Mouse (Mus musculus) cerebellum, adult 8-10 months (tissue): ENCODE measurements around the gene Bcor.

Source experiments
- DNase-seq: peaks from one replicate; pipeline ENCODE4 v3.0.0; 2022

The Bcor gene

DNA sequence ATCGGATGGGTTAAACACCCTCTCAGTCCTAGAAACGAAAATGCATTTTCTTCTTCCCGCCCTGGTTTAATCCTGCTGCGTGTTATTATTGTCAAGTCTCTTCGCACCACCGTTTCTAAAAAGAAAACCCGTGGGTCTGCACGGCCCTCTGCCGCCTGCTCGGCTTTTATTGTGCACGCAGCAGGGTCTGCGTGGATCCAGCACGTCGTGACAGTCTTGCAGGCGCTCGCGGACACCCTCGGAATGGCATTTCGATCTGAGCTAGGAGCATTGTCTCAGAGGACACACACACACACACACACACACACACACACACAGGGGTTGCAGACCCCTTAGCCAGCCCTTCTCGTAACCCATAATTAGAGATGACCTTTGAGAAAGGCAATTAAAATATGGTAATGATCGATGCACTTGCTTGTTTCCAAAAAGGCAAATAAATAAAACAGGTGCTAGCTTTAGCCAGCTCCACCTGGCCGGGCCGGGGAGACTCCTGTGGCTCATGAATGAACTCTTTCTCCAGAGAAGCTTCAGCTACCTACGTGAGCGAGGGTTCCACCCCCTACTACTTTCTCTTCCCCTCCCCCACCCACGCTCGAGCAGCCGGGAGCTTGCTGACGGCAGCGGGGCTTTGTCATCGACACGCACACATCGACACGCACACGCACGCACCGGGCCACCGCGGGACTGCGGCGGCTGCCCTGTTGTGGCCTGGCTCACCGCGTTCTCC lies 8.7 kb downstream of the Bcor start:
- DNase-seq = no peak

DNA sequence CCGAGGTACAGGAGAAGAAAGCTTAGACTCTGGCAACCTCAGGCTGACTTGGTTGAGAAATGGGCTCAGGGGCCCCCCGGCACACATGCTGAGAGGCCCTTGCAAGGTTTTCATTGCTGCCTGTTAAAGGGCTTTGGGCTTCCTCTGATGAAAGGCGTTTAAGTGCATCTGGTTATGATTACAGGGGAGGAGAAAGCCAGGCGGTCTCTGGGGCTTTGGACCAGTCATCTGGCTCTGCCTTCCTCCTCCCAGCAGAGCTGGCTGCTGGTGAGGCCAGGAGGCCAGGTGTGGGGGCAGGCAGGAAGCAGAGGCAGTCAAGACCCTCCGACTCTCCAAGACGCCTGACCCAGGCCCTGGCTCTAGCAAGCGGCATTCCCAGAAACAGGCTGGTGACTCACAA lies 9.7 kb downstream of the Bcor start:
- DNase-seq = no peak

DNA sequence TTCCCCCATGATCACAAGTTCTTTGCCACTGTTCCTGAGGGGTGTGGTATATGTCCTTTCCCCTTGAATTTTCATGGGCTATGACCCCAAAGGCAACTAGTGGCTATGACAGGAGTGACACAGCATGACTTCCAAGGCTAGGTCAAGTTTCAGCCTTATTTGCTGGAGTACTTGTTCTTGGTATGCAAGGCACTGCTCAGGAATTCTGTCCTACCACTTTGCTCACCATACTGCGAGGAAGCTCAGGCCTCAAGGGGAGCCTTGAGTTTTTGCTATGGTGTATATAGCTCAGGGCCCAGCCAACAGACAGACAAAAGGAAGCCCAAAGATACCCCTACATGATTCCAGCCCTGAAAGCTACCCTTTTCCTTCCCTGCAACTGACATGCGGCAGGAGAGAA lies 13.9 kb downstream of the Bcor start:
- DNase-seq = no peak

DNA sequence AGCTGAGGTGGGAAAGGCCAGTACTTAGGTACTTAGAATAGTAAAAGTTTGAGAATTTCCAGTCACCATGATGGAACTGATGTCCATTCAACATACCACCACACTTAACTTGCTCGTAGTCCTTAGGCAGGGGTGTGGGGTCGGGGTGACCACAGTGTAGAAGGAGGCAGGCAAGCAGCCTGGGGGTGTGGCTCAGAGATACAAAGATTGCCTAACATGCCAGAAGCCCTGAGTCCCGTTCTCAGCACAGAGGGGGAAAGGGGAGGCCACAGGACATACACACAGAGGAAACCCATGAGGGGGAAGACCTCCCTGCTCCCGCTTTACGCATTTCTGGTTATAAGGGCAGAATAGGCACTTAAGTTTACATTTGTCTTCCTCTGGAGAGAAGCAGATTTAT lies 17.3 kb downstream of the Bcor start:
- no peak for DNase-seq

DNA sequence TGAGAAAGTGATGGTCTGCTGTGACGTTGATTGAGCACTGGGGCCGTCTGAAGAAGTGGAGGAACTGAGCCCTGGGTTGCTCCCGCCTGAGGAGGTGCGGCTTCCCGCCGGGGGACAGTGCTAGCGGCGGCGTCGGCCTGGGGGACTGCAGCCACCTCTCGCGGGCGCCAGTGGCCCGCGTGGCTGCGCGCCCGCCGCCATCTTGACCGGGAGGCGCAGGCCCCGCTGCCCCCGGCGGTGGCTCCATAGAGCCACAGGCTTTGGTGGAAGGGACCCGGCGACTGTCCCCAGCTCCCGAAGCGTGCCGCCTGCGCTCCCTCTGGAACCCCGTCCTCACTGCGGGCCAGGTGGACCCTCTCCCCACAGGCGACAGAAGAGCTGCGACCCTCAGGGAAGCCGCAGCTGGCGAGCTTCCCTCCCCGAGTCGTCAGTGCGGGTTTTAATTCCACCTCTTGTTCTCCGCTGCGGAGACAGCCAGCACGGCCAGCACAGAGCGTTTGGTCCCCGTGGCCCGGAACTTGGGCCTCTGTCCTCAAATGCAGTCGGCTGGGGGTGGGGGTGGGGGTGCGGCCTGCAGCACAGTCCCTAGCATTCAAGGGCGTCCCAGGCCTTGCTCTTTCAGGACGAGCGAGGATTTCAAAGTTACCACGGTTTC lies 19.9 kb downstream of the Bcor start:
- no peak for DNase-seq

DNA sequence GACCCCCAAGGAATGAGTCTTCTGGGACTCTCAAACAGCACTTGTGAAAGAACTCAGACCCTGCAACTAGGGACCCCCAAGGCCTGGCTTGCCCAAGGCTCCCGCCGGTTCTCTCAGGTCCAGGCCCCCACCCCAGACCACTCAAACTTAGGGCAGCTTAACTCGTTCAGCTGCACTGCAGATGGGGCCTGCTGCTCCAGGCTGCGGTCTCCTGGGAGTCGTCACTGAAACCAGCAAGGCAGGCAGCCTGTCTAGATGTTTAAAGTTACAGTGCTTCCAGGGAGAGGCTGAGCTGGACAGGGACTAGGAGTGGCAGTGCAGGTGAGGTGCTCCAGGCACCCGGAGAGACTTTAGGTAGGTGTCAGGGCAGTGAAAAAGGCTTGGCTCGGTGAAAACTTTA lies 21.9 kb downstream of the Bcor start:
- DNase-seq = no peak

DNA sequence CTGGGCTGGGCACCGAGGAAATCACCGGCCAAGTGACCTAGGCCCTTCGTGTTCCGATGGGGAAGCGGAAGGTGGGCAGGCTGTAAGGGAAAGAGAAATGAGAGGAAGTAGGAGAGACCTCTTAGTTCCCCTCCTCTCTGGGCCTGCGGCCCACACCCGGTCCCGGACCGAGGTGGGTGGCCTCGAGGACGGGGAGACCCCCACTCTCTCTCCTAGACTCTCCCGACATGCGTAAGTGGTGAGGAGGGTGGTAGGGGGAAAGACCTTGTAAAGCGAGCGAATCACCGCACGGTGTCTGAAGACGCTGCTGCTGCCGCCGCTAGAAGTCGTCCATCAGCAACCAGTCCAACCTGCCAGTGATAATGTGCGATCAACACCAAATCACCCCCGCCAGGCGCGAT lies 23.0 kb downstream of the Bcor start:
- no peak for DNase-seq

DNA sequence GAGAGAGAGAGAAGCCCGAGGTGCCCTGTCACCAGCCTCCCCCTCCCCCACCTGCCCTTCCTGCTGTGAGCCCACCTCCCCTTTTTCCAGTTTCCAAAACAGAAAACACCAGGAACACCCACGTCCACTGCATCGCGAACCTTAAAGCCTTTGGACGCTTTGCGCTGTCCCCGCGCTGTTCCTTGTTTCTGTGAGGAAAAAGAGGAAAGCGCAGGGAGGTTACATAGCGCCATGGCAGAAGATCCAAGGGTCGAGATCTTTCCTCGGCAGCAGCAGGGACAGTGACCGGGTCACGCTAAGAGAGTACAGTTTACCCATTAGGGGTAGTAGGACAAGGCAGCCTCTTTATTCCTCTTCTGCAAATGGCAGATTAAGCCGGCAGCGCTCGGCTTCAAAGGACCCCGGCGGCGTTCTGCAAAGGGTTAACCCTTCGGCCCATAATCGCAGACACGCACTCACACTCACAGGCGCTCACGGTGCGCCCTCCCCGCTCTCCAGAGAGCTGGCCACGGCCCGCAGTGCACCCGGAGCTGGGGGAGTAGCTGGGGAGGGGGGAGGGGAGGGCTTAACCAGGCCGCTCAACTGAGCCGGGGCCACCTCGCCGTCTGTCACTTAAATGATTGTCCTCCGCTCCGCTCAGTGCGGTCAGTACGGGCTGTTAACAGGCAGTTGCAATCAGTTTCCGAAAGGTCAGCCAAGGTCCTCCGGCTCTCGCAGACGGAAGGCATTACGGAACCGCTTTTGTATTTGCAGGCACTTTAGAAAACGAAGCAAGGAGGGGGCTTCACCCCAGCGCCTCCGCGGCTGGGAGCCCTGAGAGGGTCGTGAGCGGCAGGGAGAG lies 23.7 kb downstream of the Bcor start:
- no peak for DNase-seq

DNA sequence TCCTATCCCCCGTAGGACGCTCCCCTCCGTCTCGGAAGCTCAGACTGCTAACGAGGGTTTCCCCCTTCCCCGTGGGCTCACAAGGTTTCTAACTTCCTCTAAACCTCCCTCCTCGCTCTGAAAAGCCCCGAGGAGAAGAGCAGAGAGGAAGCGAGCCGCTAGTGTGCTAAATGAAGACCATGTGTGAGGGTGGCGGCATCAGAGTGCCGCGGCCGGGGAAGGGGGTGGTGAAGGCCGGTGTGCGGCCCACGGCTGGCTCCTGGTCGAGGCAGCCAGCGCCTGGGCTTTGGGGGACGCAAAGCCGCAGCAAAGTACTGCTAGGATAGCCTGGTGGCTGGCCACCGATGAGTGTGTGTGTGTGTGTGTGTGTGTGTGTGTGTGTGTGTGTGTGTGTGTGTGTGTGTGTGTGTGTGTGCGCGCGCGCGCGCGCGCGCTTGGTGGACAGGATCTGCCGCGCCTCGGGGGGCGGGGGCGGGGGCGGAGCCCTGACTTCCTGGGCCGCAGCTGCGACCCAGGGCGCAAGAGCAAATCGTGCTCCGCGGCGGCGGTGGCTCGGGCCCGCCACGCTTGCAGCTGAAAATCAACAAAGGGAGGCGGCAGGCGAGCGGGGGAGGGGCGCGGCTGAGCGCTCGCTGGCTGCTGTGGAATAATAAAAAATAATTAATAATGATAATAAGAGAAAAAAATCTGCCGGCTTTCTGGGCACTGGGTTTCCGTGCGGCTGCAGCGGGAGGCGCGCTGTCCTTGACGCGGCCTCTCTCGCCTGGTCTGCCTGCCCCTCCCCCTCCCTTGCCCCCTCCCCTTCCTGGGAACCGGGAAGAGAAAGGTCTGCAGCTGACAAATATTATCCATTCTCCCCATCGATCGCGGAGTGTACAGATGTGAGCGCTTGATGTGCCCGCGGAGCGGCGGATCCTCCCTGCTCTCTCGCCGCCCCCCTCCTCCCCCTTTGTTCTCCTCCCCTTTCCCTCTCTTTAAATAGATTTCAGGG lies 24.7 kb downstream of the Bcor start:
- no peak for DNase-seq

DNA sequence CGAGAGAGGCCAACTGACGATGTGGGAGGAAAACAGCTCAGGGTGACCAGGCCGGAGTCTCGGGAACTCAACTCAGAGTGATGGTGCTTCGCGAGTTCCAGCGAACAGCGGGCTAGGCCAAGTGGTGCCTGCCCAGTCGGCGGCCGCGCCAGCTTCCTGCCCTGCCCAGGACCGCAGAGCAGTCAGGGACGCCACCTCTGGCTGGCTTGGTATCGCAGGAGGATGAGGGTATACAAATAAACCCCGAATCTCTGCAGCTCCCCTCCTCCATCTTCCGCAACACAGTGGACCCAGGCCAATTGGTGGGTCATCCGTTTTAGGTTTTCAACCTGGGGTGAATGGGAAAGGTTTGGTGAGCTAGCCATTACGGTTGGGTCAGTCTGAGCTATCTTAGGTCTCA lies 25.6 kb downstream of the Bcor start:
- no peak for DNase-seq

DNA sequence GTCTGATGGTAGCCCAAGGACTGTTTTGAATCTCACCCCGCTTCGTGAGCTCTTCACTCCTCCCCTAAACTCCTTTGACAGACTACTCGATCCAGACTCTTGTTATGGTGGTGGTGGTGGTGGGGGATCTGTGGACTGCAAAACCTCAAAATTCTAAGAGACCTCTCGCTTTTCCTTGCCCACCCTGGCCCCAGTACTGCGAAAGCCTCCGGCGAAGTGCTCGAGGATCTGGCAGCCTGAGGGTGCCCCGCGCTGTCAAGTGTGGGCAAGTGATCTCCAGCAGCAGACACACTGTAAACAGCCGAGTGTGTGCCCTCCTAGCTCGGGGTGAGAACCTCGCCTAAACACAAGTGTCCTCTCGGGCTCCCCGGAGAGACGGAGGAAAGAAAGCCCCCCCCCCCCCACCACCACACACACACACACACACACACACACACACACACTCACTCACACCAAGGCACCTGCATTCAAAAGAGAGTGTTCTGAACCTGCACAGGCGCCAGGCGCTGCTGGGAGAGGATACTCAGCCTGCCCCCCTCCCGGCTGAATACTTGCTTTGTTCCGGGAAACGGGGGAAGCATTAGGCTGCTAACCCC lies 26.2 kb downstream of the Bcor start:
- no peak for DNase-seq

DNA sequence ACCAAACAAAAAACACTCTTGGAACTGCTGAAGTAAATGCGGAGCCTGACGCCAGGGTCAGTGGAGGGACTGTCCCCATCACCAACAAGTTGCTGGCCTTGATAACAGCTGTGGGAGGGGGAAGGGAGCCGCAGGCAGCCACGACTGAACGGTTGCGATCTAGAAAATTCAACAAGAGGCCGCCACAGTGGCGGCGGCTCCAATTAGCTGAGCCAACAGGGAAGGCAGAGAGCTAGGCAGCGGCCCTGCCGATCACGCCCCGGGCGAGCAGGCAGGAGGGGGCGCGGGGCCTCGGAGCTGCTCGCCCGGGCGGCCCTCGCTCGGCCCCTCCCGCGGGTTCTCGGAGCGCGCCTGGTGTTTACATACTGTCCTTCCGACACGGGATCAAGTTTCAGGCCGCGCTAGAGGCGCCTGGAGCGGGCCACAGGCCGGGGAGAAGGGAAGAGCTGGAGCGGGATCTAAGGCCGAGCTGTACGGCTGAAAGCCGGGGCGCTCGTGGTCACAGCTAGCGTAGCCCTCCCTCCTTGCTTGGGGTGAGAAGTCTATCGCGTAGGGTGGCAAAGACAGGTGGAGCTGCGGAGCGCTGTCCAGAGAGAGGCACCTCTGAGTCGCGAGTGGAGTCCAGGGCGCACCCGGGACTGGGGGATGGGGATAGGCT lies 26.8 kb downstream of the Bcor start:
- no peak for DNase-seq

DNA sequence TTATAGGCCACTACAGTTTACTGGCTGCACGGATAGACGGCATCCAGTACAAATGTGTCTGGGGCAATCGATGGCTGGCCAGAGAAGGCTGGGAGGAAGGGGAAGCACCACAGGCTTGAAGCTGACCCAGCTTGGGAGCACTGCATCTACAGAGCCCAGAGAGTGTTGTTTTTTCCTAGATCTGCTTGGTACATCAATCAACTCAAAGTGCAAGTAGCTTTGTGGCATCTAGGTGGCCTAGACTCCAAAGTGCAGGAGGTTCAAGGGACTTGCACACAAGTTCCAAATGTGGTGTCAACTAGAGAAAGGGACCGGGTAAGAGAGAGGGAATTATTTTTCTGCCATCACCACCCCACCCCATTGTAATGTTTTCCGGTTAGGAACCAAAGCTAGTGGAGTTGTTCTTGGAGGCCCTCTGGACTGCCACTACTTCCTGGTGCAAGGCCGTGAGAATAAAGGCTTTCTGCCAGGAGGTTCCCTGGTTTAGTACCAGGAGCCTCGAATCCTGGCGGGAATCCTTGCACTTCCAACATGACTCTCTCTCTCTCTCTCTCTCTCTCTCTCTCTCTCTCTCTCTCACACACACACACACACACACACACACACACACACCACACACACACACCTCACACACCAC lies 27.5 kb downstream of the Bcor start:
- DNase-seq = no peak

DNA sequence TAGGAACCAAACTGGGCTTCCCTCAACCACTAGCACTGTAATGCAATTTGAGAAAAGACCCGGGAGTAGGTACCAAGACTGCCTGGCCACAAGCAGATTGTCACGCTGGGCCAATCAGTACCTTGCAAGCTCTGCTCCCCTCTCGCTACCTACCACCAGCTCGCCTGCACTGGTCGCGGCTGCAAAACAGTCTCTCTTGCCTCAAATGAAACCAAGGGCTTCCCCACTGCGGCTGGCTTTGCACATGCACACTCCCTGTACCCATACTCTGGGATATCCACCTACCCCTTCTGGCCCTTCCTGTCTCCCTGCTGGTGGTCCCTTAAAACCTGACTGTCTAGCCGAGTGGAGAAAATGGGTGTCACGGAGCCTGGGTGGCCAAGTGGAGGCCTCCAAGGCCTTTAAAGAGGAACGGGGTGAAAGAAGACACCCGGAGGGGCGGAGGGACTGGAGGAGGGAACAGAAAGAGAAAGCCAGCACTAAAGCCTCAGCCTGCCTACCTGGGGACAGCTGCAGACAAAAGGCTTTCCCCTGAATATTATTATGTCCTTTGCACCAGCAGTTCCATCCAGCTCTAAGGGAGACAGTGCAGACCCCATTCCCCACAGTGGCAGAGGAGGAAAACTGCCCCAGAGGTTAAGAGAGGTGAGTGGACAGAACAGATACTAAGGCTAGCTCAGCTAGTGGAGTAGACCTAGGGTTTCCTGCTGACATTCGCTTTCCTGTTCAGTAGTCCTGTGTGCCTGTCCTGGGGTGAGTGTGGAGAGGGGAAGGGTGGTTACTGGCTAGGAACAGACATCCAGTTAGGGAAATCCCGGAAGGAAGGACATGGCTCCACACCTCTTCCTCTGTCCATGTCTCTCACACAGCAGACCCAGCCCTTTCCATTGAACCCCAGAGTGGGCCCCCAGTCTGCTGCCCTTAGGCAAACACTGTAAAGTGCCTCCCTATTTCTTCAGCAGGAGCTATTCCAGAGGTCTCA lies 30.0 kb downstream of the Bcor start:
- DNase-seq = no peak

DNA sequence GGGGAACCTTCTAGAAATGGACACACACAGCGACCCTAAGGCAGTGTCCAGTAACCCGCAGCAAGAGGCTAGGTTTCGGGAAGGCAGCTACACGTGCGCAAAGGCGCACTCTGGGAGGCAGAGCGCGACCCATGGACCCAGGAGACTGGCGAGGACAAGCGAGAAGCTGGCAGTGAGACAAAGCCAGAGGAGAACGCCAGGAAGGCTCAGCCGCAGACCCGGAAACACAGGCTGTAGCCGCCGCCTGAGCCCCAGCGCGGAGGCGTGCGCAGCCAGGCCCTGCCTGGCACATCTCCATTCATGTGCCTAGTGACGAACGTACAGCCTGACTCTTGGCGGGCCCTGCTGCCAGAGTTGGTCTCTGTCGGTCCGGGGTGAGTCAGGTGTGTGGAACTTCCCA lies 30.9 kb downstream of the Bcor start:
- DNase-seq = no peak

DNA sequence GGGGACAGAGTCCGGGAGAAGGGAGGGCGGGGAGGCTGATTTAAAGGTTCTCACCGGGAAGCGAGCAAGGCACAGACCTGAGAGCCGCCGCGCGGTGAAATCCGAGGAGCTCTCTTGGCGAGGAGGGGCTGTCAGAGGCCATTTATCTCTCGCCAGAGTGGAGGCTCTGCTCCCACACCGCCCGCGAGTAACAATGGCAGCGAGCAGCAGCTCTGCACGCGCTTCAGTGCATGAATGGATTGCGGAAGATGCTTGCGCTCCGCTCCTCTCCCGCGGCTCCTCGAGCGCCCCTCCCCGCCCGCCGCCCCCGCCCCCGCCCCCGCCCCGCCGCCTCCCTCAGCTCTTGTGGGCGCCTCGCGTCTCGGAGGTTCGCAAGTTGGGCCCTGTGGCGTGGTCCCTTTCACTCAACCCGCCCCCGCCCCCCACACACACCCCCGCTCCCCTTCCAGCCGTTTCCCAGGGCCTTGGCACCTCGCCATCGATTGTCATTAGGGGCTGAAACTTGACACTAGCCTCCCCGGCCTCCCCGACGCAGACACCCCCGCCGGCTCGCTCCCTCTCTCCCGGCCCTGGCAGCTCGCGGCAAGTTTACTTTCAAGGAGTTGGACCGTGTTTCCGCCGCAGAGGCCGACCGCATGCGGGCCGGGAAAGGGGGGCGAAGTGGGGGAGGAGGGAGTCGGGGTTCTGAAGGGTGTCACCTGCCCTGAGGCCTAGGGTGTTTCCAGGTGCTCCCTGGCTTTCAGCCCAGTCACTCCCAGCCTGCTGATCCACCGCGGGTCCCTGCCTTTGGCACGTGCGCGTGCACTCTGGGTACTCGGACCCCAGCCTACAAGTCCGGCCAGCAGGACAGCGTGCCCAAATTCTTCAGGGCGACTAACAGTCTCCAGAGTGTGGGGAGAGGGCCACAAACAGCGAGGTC lies 31.7 kb downstream of the Bcor start:
- no peak for DNase-seq

DNA sequence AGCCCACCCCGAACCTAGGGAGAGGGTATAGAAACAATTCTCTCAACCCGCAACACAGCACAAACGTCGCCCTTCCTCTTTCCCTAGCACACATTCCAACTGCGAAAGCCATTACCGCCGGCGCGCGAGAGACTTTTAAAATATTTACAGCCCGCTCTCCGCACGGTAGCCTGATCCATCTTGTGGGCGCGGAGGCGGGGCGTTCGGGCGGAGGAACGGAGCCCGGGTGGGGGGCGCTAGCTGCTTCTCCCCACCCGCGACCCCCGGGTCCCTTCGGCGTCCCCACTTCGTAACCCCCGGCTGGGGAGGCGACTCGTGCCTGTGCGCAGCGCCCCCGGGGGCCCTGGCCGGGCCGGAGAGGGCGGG lies 32.4 kb downstream of the Bcor start:
- no peak for DNase-seq

DNA sequence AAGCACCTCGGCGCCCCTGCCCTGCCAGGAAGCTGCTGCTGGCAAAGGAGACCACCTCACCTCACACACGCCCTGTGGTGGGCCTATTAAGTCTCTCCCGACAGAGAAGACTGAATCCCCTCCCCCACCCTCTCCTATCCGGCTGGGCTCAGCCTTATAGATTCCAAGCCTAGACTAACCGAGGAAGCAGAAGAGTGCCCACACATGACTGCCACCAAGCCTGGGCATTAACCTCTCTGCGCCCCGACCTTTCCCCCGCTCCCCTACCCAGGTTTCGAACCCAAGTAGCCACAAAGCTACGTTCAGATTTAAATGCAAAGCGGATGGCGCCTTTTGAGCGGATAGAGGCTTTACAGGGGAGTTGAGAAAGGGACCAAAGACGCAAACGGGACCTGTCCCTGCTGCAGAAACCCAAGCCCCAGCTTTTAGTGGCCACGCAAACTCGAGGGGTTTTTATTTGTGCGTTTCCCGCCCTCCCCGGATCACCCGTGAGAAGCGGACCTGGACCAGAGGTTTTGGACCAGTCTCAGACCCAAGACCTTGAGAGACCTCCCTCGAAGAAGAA lies 33.0 kb downstream of the Bcor start:
- no peak for DNase-seq
